Mouse (Mus musculus) limb, embryonic 11.5 days (tissue): ENCODE measurements around the gene Nktr. TPM values are rescaled to one million over a fixed set of nuclear protein-coding genes. Genes with fewer than 3 reads are reported as not detected.

Experiments used
- ATAC-seq: fragments of 200-750 bp; cut with Nextera tagmentation; 2 replicates; pipeline ENCODE4 v1.8.0; 2017; ENCODE audit warnings: low read depth; ENCODE audit not compliant: insufficient number of reproducible peaks, low FRiP score, low TSS enrichment
- DNase-seq: peaks from one replicate; pipeline ENCODE4 v3.0.0-alpha.2; 2015; ENCODE audit warnings: low spot score
- H3K27ac ChIP-seq: fragments of 300-500 bp; sonication (generic); replicated peaks from 2 replicates; pipeline ENCODE4 v1.5.1; 2014; ENCODE audit warnings: low read depth, mild to moderate bottlenecking, low read length
- H3K27me3 ChIP-seq: fragments of 300-500 bp; sonication (generic); 2 replicates; pipeline ENCODE4 v1.6.1; 2014; ENCODE audit warnings: mild to moderate bottlenecking, low read length, mixed read lengths; ENCODE audit not compliant: control insufficient read depth, insufficient read depth
- H3K36me3 ChIP-seq: fragments of 300-500 bp; sonication (generic); 2 replicates; pipeline ENCODE4 v1.6.1; 2014; ENCODE audit warnings: mild to moderate bottlenecking, low read length, moderate library complexity, mixed read lengths; ENCODE audit not compliant: control insufficient read depth, insufficient read depth
- H3K4me1 ChIP-seq: fragments of 300-500 bp; sonication (generic); 2 replicates; pipeline ENCODE4 v1.6.1; 2014; ENCODE audit warnings: low read length, mixed read lengths; ENCODE audit not compliant: control insufficient read depth, insufficient read depth
- H3K4me2 ChIP-seq: fragments of 300-500 bp; sonication (generic); 2 replicates; pipeline ENCODE4 v1.6.1; 2014; ENCODE audit warnings: low read depth, mild to moderate bottlenecking, moderate library complexity; ENCODE audit not compliant: severe bottlenecking
- H3K4me3 ChIP-seq: fragments of 300-500 bp; sonication (generic); 2 replicates; pipeline ENCODE4 v1.5.1; 2014; ENCODE audit warnings: low read depth, low read length
- H3K9ac ChIP-seq: fragments of 300-500 bp; sonication (generic); 2 replicates; pipeline ENCODE4 v1.6.1; 2014; ENCODE audit warnings: mild to moderate bottlenecking, low read length
- H3K9me3 ChIP-seq: fragments of 300-500 bp; sonication (generic); 2 replicates; pipeline ENCODE4 v1.6.1; 2016; ENCODE audit warnings: low read length; ENCODE audit not compliant: control insufficient read depth
- WGBS: fragments of 180-500 bp; shearing (Covaris S2); extraction: QIAGEN DNeasy Blood & Tissue Kit; methylation state at CpG from one replicate; pipeline ENCODE4 v1.1.7; 2014; 5-methylcytosine and 5-hydroxymethylcytosine counted together
- polyA plus RNA-seq: library from polyadenylated mRNA; unstranded; fragments of >200 nt; fragmentation: Nextera tagmentation; extraction: Ambion mirVana; gene quantifications from 2 replicates; pipeline ENCODE4 v1.2.1, GENCODE M21; 2014

The Nktr gene
- polyA plus RNA-seq, 1 experiment from 2014 or later = 65.1 TPM

GRCm38 (mm10) chr9:121761787-121762186 is 42.8 kb downstream of the Nktr start:
- no peak for DNase-seq
- H3K4me2 ChIP-seq = no peak overlapping the region
- no peaks in the 10 kb centered on the region for H3K9me3 ChIP-seq
- no peak overlapping the region for H3K27ac ChIP-seq
- H3K9ac ChIP-seq = no peak overlapping the region
- H3K4me3 ChIP-seq = no peak overlapping the region
- H3K27me3 ChIP-seq = no peaks in the 10 kb centered on the region
- peaks cover 2% of the 10 kb centered on the region; the same call in 1 of the 2 replicates for H3K36me3 ChIP-seq
- ATAC-seq = no peak
- peaks cover 24% of the 10 kb centered on the region for H3K4me1 ChIP-seq
- 74% methylated on average over 8 of the region's 8 CpGs for WGBS

DNA sequence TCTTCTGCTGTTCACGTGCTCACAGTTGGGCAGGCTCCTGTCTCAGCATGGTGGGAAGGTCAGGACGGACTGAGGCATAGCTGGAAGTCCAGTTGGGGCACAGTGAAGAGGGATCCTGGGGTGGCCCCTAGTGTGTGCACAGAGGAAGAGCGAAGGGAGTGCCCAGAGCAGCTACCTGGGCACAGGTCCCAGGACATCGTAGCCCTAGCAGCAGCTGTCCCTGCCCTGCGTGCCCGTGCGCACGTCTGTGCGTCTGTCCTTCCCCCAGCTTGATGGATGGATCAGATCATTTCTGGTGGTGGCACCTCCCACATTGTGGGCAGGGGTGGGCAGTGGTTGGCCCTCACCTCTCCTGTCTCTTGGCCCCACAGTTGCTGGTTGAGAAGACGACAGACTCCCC is 43.3 kb downstream of the Nktr start:
- Histone ChIP-seq H3K27ac (no peak overlapping the region), H3K27me3 (no peaks in the 10 kb centered on the region), H3K9ac (no peak overlapping the region), H3K9me3 (no peaks in the 10 kb centered on the region), H3K4me3 (no peak overlapping the region), H3K4me1 (peaks cover 24% of the 10 kb centered on the region), H3K4me2 (no peak overlapping the region), H3K36me3 (peaks cover 2% of the 10 kb centered on the region; the same call in 1 of the 2 replicates)
- WGBS = 89% methylated on average over 10 of the region's 10 CpGs
- DNase-seq (no peak), ATAC-seq (no peak)

DNA sequence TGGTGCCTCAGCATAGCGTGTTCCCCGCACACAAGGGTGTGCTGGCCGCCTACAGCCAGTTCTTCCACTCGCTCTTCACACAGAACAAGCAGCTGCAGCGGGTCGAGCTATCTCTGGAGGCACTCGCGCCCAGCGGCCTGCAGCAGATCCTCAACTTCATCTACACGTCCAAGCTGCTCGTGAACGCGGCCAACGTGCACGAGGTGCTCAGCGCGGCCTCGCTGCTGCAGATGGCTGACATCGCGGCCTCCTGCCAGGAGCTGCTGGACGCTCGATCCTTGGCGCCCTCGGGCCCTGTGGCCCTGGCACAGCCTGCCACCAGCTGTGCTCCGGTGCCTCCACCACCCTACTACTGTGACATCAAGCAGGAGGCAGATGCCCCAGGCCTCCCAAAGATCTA is 43.8 kb downstream of the Nktr start:
- H3K27me3 ChIP-seq = no peaks in the 10 kb centered on the region
- ATAC-seq = no peak
- H3K27ac ChIP-seq = no peak overlapping the region
- H3K9ac ChIP-seq = no peak overlapping the region
- H3K4me3 ChIP-seq = no peak overlapping the region
- WGBS = 94% methylated on average over 25 of the region's 25 CpGs
- H3K4me2 ChIP-seq = no peak overlapping the region
- peaks cover 5% of the 10 kb centered on the region for H3K36me3 ChIP-seq
- H3K9me3 ChIP-seq = no peaks in the 10 kb centered on the region
- no peak for DNase-seq
- H3K4me1 ChIP-seq = peaks cover 21% of the 10 kb centered on the region

DNA sequence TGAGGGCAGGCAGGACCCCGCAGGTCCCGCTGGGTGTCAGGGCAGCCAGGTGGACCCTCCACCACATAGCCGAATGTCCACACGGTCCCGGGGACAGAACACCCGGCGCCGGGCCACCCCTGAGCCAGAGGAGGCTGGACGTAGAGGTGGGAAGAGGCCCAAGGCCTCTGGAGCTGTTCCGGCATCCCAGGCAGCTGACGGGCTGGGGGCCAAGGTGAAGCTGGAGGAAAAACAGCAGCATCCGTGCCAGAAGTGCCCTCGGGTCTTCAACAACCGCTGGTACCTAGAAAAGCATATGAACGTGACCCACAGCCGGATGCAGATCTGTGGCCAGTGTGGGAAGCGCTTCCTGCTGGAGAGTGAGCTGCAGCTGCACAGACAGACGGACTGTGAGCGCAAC is 44.7 kb downstream of the Nktr start:
- 91% methylated on average over 19 of the region's 19 CpGs for WGBS
- peaks cover 12% of the 10 kb centered on the region for H3K4me1 ChIP-seq
- no peak overlapping the region for H3K4me2 ChIP-seq
- H3K9ac ChIP-seq = no peak overlapping the region
- no peaks in the 10 kb centered on the region for H3K27me3 ChIP-seq
- no peaks in the 10 kb centered on the region for H3K9me3 ChIP-seq
- DNase-seq (no peak), ATAC-seq (no peak)
- H3K4me3 ChIP-seq = no peak overlapping the region
- peaks cover 9% of the 10 kb centered on the region for H3K36me3 ChIP-seq
- no peak overlapping the region for H3K27ac ChIP-seq

- H3K9ac ChIP-seq = no peak overlapping the region
- H3K4me1 ChIP-seq = peaks cover 10% of the 10 kb centered on the region; the same call in 1 of the 2 replicates
- no peaks in the 10 kb centered on the region for H3K9me3 ChIP-seq
- H3K27ac ChIP-seq = no peak overlapping the region
- H3K4me2 ChIP-seq = no peak overlapping the region
- peaks cover 9% of the 10 kb centered on the region for H3K36me3 ChIP-seq
- no peaks in the 10 kb centered on the region for H3K27me3 ChIP-seq
- no peak for ATAC-seq
- no peak overlapping the region for H3K4me3 ChIP-seq
- DNase-seq = no peak
- WGBS = 91% methylated on average over 16 of the region's 16 CpGs
Measured at GRCm38 (mm10) chr9:121765166-121765855, 46.3 kb downstream of the Nktr start.

- 77% methylated on average over 5 of the region's 5 CpGs for WGBS
- no peak overlapping the region for H3K4me3 ChIP-seq
- DNase-seq = no peak
- no peaks in the 10 kb centered on the region for H3K9me3 ChIP-seq
- H3K27ac ChIP-seq = no peak overlapping the region
- H3K27me3 ChIP-seq = peaks cover 11% of the 10 kb centered on the region
- no peak overlapping the region for H3K9ac ChIP-seq
- no peak for ATAC-seq
- H3K4me2 ChIP-seq = no peak overlapping the region
- H3K4me1 ChIP-seq = no peaks in the 10 kb centered on the region
- peaks cover 6% of the 10 kb centered on the region; the same call in 1 of the 2 replicates for H3K36me3 ChIP-seq
Measured at GRCm38 (mm10) chr9:121772412-121772811, 53.4 kb downstream of the Nktr start.

DNA sequence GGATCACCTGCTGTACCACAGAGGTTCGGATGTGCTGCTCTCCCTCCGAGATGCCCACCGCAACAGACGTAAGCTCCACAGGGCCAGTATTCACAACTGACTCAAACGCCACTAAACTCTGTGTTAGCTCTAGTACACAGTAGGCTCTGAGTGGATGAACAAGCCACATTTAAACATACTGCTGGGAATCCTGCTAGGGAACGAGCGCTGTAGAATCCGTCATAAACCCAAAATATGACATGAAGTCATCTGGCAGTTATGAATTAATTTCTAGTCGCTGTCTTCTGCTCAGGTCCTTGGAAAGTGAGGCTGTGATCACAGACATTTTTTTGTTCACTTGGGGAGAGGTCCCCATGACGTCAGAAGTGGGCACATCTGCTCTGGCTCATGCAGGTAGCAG is 57.0 kb downstream of the Nktr start:
- no peak for DNase-seq
- no peak overlapping the region for H3K27ac ChIP-seq
- ATAC-seq = no peak
- H3K9me3 ChIP-seq = no peaks in the 10 kb centered on the region
- H3K36me3 ChIP-seq = no peaks in the 10 kb centered on the region
- H3K27me3 ChIP-seq = peaks cover 31% of the 10 kb centered on the region
- no peak overlapping the region for H3K9ac ChIP-seq
- no peak overlapping the region for H3K4me3 ChIP-seq
- H3K4me2 ChIP-seq = no peak overlapping the region
- 81% methylated on average over 10 of the region's 10 CpGs for WGBS
- peaks cover 5% of the 10 kb centered on the region; the same call in 1 of the 2 replicates for H3K4me1 ChIP-seq

DNA sequence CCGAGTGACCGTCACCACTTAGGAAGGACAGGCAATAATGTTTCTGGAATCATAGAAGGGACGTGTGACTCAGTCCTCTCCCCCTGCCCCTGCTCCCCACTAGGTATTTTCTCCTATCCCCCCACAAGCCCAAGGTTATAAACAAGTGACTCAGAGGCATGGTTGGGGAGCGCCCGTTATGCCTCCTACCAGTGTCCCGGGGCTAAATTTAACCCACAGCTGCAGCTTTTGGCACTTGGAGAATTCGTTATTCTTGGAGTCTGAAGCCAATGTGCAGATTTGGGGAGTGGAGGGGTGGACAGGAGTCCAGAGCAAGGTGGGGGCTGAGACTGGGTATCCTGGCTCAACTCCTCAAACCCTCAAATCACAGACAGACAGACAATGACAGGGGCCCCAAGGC is 57.5 kb downstream of the Nktr start:
- Histone ChIP-seq H3K9me3 (no peaks in the 10 kb centered on the region), H3K36me3 (no peaks in the 10 kb centered on the region), H3K4me1 (peaks cover 5% of the 10 kb centered on the region; the same call in 1 of the 2 replicates), H3K4me3 (no peak overlapping the region), H3K4me2 (no peak overlapping the region), H3K27me3 (peaks cover 31% of the 10 kb centered on the region), H3K9ac (no peak overlapping the region), H3K27ac (no peak overlapping the region)
- WGBS = 81% methylated on average over 7 of the region's 7 CpGs
- no peak for DNase-seq
- ATAC-seq = no peak
